Mouse (Mus musculus): ENCODE results near the gene Cnpy3. TPM values are rescaled to one million over a fixed set of nuclear protein-coding genes. Genes with fewer than 3 reads are reported as not detected.
"Not testable (repeated sequence)": the region's sequence is repeated elsewhere in the genome, so short reads cannot be mapped to it uniquely, and the experiment has no call there.

The Cnpy3 gene
- polyA plus RNA-seq (2015; fragmentation: Nextera tagmentation; extraction: Ambion mirVana) = 66.4 and 69.1 TPM in 2 replicates

- peaks cover 16% of the 10 kb centered on the region for H3K4me1 ChIP-seq
- WGBS = under 1% methylated on average over 58 of the region's 58 CpGs
- H3K27me3 ChIP-seq = no peaks in the 10 kb centered on the region
- peak within 1 kb of the TSS; percentile 98 for H3K4me3 ChIP-seq
- no peaks in the 10 kb centered on the region for H3K36me3 ChIP-seq
- peak; percentile 99 for ATAC-seq (replicated peaks)
- peak within 1 kb of the TSS; percentile 91 for H3K27ac ChIP-seq (replicated peaks)
- no peaks in the 10 kb centered on the region for H3K9me3 ChIP-seq
- peak within 1 kb of the TSS; percentile 73 for H3K9ac ChIP-seq (replicated peaks)
- H3K4me2 ChIP-seq (replicated peaks) = peak within 1 kb of the TSS; percentile 82
Measured at GRCm38 (mm10) chr17:46751794-46752556, at the start of gene Cnpy3. Gene Cnpy3 (minus strand): TSS chr17:46752214.

- ATAC-seq (replicated peaks) = no peak
- no peak overlapping the region for H3K4me3 ChIP-seq
- H3K9ac ChIP-seq (replicated peaks) = no peak overlapping the region
- H3K9me3 ChIP-seq = no peaks in the 10 kb centered on the region
- H3K36me3 ChIP-seq = peaks cover 57% of the 10 kb centered on the region
- H3K27me3 ChIP-seq = no peaks in the 10 kb centered on the region
- no peaks in the 10 kb centered on the region for H3K4me1 ChIP-seq
- no peak overlapping the region for H3K27ac ChIP-seq (replicated peaks)
- H3K4me2 ChIP-seq (replicated peaks) = no peak overlapping the region
- 85% methylated on average over 6 of the region's 6 CpGs for WGBS
Measured at GRCm38 (mm10) chr17:46801761-46802160, 49.7 kb upstream of the Cnpy3 start.

- Histone ChIP-seq H3K27me3 (no peaks in the 10 kb centered on the region), H3K4me3 (no peak overlapping the region), H3K9me3 (no peaks in the 10 kb centered on the region), H3K4me1 (no peaks in the 10 kb centered on the region), H3K27ac (replicated peaks) (no peak overlapping the region), H3K4me2 (replicated peaks) (no peak overlapping the region), H3K36me3 (peaks cover 42% of the 10 kb centered on the region), H3K9ac (replicated peaks) (no peak overlapping the region)
- ATAC-seq (replicated peaks) = no peak
- 82% methylated on average over 10 of the region's 10 CpGs for WGBS
Measured at GRCm38 (mm10) chr17:46799680-46800079, 47.7 kb upstream of the Cnpy3 start.

- H3K4me3 ChIP-seq = no peak overlapping the region
- H3K4me1 ChIP-seq = no peaks in the 10 kb centered on the region
- peaks cover 39% of the 10 kb centered on the region for H3K36me3 ChIP-seq
- H3K27me3 ChIP-seq = no peaks in the 10 kb centered on the region
- no peak overlapping the region for H3K4me2 ChIP-seq (replicated peaks)
- WGBS = 36% methylated on average over 8 of the region's 8 CpGs
- H3K9me3 ChIP-seq = no peaks in the 10 kb centered on the region
- H3K27ac ChIP-seq (replicated peaks) = no peak overlapping the region
- no peak overlapping the region for H3K9ac ChIP-seq (replicated peaks)
- ATAC-seq (replicated peaks) = no peak
Measured at GRCm38 (mm10) chr17:46797386-46797785, 45.4 kb upstream of the Cnpy3 start.

- Histone ChIP-seq H3K36me3 (peaks cover 35% of the 10 kb centered on the region), H3K4me1 (no peaks in the 10 kb centered on the region), H3K9me3 (no peaks in the 10 kb centered on the region), H3K4me3 (no peak overlapping the region), H3K27me3 (no peaks in the 10 kb centered on the region), H3K4me2 (replicated peaks) (no peak overlapping the region), H3K27ac (replicated peaks) (no peak overlapping the region), H3K9ac (replicated peaks) (no peak overlapping the region)
- no peak for ATAC-seq (replicated peaks)
- WGBS = 79% methylated on average over 4 of the region's 4 CpGs
Measured at GRCm38 (mm10) chr17:46796743-46797142, 44.7 kb upstream of the Cnpy3 start.

GRCm38 (mm10) chr17:46792963-46793362 lies 40.9 kb upstream of the Cnpy3 start:
- Histone ChIP-seq H3K4me2 (replicated peaks) (no peak overlapping the region), H3K27me3 (no peaks in the 10 kb centered on the region), H3K9me3 (no peaks in the 10 kb centered on the region), H3K9ac (replicated peaks) (no peak overlapping the region), H3K4me3 (no peak overlapping the region), H3K27ac (replicated peaks) (no peak overlapping the region), H3K4me1 (no peaks in the 10 kb centered on the region), H3K36me3 (no peaks in the 10 kb centered on the region)
- 81% methylated on average over 2 of the region's 2 CpGs for WGBS
- no peak for ATAC-seq (replicated peaks)

GRCm38 (mm10) chr17:46787974-46788373 lies 36.0 kb upstream of the Cnpy3 start:
- WGBS = 51% methylated on average over 2 of the region's 2 CpGs
- H3K36me3 ChIP-seq; H3K27me3 ChIP-seq; ATAC-seq (replicated peaks); H3K4me1 ChIP-seq; H3K27ac ChIP-seq (replicated peaks); H3K9me3 ChIP-seq; H3K4me3 ChIP-seq; H3K4me2 ChIP-seq (replicated peaks); H3K9ac ChIP-seq (replicated peaks): not testable (repeated sequence)

- Histone ChIP-seq H3K4me2 (replicated peaks) (no peak overlapping the region), H3K9ac (replicated peaks) (no peak overlapping the region), H3K4me1 (no peaks in the 10 kb centered on the region), H3K27me3 (no peaks in the 10 kb centered on the region), H3K27ac (replicated peaks) (no peak overlapping the region), H3K9me3 (no peaks in the 10 kb centered on the region), H3K36me3 (no peaks in the 10 kb centered on the region), H3K4me3 (no peak overlapping the region)
- 92% methylated on average over 5 of the region's 5 CpGs for WGBS
- ATAC-seq (replicated peaks) = no peak
Measured at GRCm38 (mm10) chr17:46786952-46787351, 34.9 kb upstream of the Cnpy3 start.

- H3K36me3 ChIP-seq = peaks cover 25% of the 10 kb centered on the region
- WGBS = 71% methylated on average over 2 of the region's 2 CpGs
- H3K27me3 ChIP-seq = no peaks in the 10 kb centered on the region
- peak overlapping the region; percentile 43; the same call in 1 of the 2 replicates for H3K4me2 ChIP-seq (replicated peaks)
- H3K27ac ChIP-seq (replicated peaks) = 0 out of 2 replicates have a peak overlapping the region, but pooled peaks have one; percentile 85
- no peak overlapping the region for H3K9ac ChIP-seq (replicated peaks)
- ATAC-seq (replicated peaks) = no peak; the same call in 1 of the 2 replicates
- H3K4me1 ChIP-seq = peaks cover 12% of the 10 kb centered on the region
- H3K4me3 ChIP-seq = peak overlapping the region; percentile 69
- no peaks in the 10 kb centered on the region for H3K9me3 ChIP-seq
Measured at GRCm38 (mm10) chr17:46783222-46783565, 31.2 kb upstream of the Cnpy3 start.

- no peaks in the 10 kb centered on the region for H3K9me3 ChIP-seq
- H3K4me1 ChIP-seq = peaks cover 12% of the 10 kb centered on the region
- H3K27ac ChIP-seq (replicated peaks) = peak within 1 kb of the TSS; percentile 85
- peak; percentile 97 for ATAC-seq (replicated peaks)
- no peaks in the 10 kb centered on the region for H3K27me3 ChIP-seq
- H3K9ac ChIP-seq (replicated peaks) = peak within 1 kb of the TSS; percentile 76
- H3K4me2 ChIP-seq (replicated peaks) = peak within 1 kb of the TSS; percentile 65
- peak within 1 kb of the TSS; percentile 69 for H3K4me3 ChIP-seq
- WGBS = 1% methylated on average over 44 of the region's 44 CpGs
- H3K36me3 ChIP-seq = peaks cover 31% of the 10 kb centered on the region
Measured at GRCm38 (mm10) chr17:46782341-46783221, 30.6 kb upstream of the Cnpy3 start, which contains the start of gene Rpl7l1. Gene Rpl7l1 (minus strand): TSS chr17:46782672.

GRCm38 (mm10) chr17:46781876-46782275 lies 29.9 kb upstream of the Cnpy3 start:
- Histone ChIP-seq H3K9ac (replicated peaks) (peak overlapping the region; percentile 76), H3K27me3 (no peaks in the 10 kb centered on the region), H3K4me3 (peak overlapping the region; percentile 69), H3K4me2 (replicated peaks) (peak overlapping the region; percentile 65), H3K9me3 (no peaks in the 10 kb centered on the region), H3K36me3 (peaks cover 38% of the 10 kb centered on the region), H3K27ac (replicated peaks) (peak overlapping the region; percentile 85), H3K4me1 (peaks cover 12% of the 10 kb centered on the region)
- 5% methylated on average over 11 of the region's 11 CpGs for WGBS
- no peak for ATAC-seq (replicated peaks)

GRCm38 (mm10) chr17:46776087-46776486 lies 24.1 kb upstream of the Cnpy3 start:
- Histone ChIP-seq H3K4me3 (no peak overlapping the region), H3K36me3 (peaks cover 62% of the 10 kb centered on the region), H3K27ac (replicated peaks) (no peak overlapping the region), H3K4me1 (peaks cover 25% of the 10 kb centered on the region), H3K9ac (replicated peaks) (no peak overlapping the region), H3K4me2 (replicated peaks) (no peak overlapping the region), H3K27me3 (no peaks in the 10 kb centered on the region), H3K9me3 (no peaks in the 10 kb centered on the region)
- ATAC-seq (replicated peaks) = no peak
- 87% methylated on average over 3 of the region's 3 CpGs for WGBS

Data from forebrain, embryonic 15.5 days (tissue).